Mouse (Mus musculus) intestine, embryonic 15.5 days (tissue): ENCODE measurements around the gene Itgb5. TPM values are rescaled to one million over a fixed set of nuclear protein-coding genes. Genes with fewer than 3 reads are reported as not detected.

ENCODE experiments used
- ATAC-seq: fragments of 200-750 bp; cut with Nextera tagmentation; 2 replicates; pipeline ENCODE4 v1.8.0; 2017; ENCODE audit warnings: moderate TSS enrichment, moderate library complexity
- H3K27ac ChIP-seq: fragments of 300-500 bp; sonication (generic); 2 replicates; pipeline ENCODE4 v1.5.1; 2015; ENCODE audit warnings: mild to moderate bottlenecking, inconsistent platforms
- H3K27me3 ChIP-seq: fragments of 300-500 bp; sonication (generic); replicated peaks from 2 replicates; pipeline ENCODE4 v1.6.1; 2015; ENCODE audit warnings: inconsistent platforms
- H3K36me3 ChIP-seq: fragments of 300-500 bp; sonication (generic); 2 replicates; pipeline ENCODE4 v1.6.1; 2015; ENCODE audit warnings: inconsistent platforms
- H3K4me1 ChIP-seq: fragments of 300-500 bp; sonication (generic); replicated peaks from 2 replicates; pipeline ENCODE4 v1.6.1; 2015; ENCODE audit warnings: inconsistent platforms
- H3K4me2 ChIP-seq: fragments of 300-500 bp; sonication (generic); replicated peaks from 2 replicates; pipeline ENCODE4 v1.6.1; 2015; ENCODE audit warnings: mild to moderate bottlenecking, inconsistent platforms
- H3K4me3 ChIP-seq: fragments of 300-500 bp; sonication (generic); replicated peaks from 2 replicates; pipeline ENCODE4 v1.5.1; 2015; ENCODE audit warnings: inconsistent platforms
- H3K9ac ChIP-seq: fragments of 300-500 bp; sonication (generic); 2 replicates; pipeline ENCODE4 v1.6.1; 2015; ENCODE audit warnings: inconsistent platforms
- H3K9me3 ChIP-seq: fragments of 300-500 bp; sonication (generic); 2 replicates; pipeline ENCODE4 v1.6.1; 2016; ENCODE audit warnings: inconsistent platforms
- WGBS: fragments of 180-500 bp; shearing (Covaris S2); methylation state at CpG from one replicate; pipeline ENCODE4 v1.1.7; 2015; 5-methylcytosine and 5-hydroxymethylcytosine counted together
- polyA plus RNA-seq: library from polyadenylated mRNA; unstranded; fragments of >200 nt; fragmentation: Nextera tagmentation; extraction: Ambion mirVana; gene quantifications from 2 replicates; pipeline ENCODE4 v1.2.1, GENCODE M21; 2015

Itgb5 gene
- polyA plus RNA-seq, 1 experiment from 2014 or later, result 36.1 TPM

GRCm38 (mm10) chr16:33953008-33953407, 123.5 kb downstream of the Itgb5 start:
- Histone ChIP-seq H3K4me1 (no peaks in the 10 kb centered on the region), H3K9me3 (no peaks in the 10 kb centered on the region), H3K27ac (no peak overlapping the region), H3K9ac (no peak overlapping the region), H3K4me3 (no peak overlapping the region), H3K4me2 (no peak overlapping the region), H3K27me3 (no peaks in the 10 kb centered on the region), H3K36me3 (peaks cover 27% of the 10 kb centered on the region)
- WGBS, result 76% methylated on average over 4 of the region's 4 CpGs
- ATAC-seq, result no peak

GRCm38 (mm10) chr16:33954793-33955192, 125.3 kb downstream of the Itgb5 start:
- no peak overlapping the region for H3K4me3 ChIP-seq
- H3K9me3 ChIP-seq, result no peaks in the 10 kb centered on the region
- no peaks in the 10 kb centered on the region for H3K4me1 ChIP-seq
- H3K36me3 ChIP-seq, result peaks cover 37% of the 10 kb centered on the region
- no peak for ATAC-seq
- H3K27ac ChIP-seq, result no peak overlapping the region
- no peak overlapping the region for H3K4me2 ChIP-seq
- no peak overlapping the region for H3K9ac ChIP-seq
- no peaks in the 10 kb centered on the region for H3K27me3 ChIP-seq
- WGBS, result 90% methylated on average over 1 of the region's 1 CpGs

GRCm38 (mm10) chr16:33963509-33963908, 134.0 kb downstream of the Itgb5 start:
- peaks cover 28% of the 10 kb centered on the region for H3K36me3 ChIP-seq
- H3K9me3 ChIP-seq, result no peaks in the 10 kb centered on the region
- H3K4me2 ChIP-seq, result no peak overlapping the region
- H3K27me3 ChIP-seq, result no peaks in the 10 kb centered on the region
- H3K4me3 ChIP-seq, result no peak overlapping the region
- peak; percentile 61 for ATAC-seq
- no peak overlapping the region for H3K27ac ChIP-seq
- WGBS, result 62% methylated on average over 6 of the region's 6 CpGs
- no peak overlapping the region for H3K9ac ChIP-seq
- H3K4me1 ChIP-seq, result peaks cover 7% of the 10 kb centered on the region; the same call in 1 of the 2 replicates

- H3K4me3 ChIP-seq, result peak overlapping the region; percentile 71
- peak overlapping the region; percentile 66 for H3K27ac ChIP-seq
- peaks cover 10% of the 10 kb centered on the region for H3K36me3 ChIP-seq
- peak overlapping the region; percentile 76 for H3K4me2 ChIP-seq
- peak overlapping the region; percentile 73 for H3K9ac ChIP-seq
- H3K9me3 ChIP-seq, result no peaks in the 10 kb centered on the region
- ATAC-seq, result peak; percentile 24; the same call in 1 of the 2 replicates
- H3K27me3 ChIP-seq, result no peaks in the 10 kb centered on the region
- 6% methylated on average over 15 of the region's 15 CpGs for WGBS
- peaks cover 7% of the 10 kb centered on the region; the same call in 1 of the 2 replicates for H3K4me1 ChIP-seq
Observed at GRCm38 (mm10) chr16:33965878-33966537, 136.5 kb downstream of the Itgb5 start.

GRCm38 (mm10) chr16:33966538-33967282, 137.2 kb downstream of the Itgb5 start, which contains the start of gene Umps:
TSS of gene Umps (minus strand) at chr16:33967038.
- peak within 1 kb of the TSS; percentile 71 for H3K4me3 ChIP-seq
- peaks cover 7% of the 10 kb centered on the region; the same call in 1 of the 2 replicates for H3K4me1 ChIP-seq
- H3K27ac ChIP-seq, result peak within 1 kb of the TSS; percentile 66
- ATAC-seq, result peak; percentile 93
- H3K36me3 ChIP-seq, result peaks cover 4% of the 10 kb centered on the region; the same call in 1 of the 2 replicates
- H3K4me2 ChIP-seq, result peak within 1 kb of the TSS; percentile 76
- peak within 1 kb of the TSS; percentile 73 for H3K9ac ChIP-seq
- H3K9me3 ChIP-seq, result no peaks in the 10 kb centered on the region
- no peaks in the 10 kb centered on the region for H3K27me3 ChIP-seq
- under 1% methylated on average over 44 of the region's 44 CpGs for WGBS

GRCm38 (mm10) chr16:33967283-33967640, 137.8 kb downstream of the Itgb5 start:
- Histone ChIP-seq H3K4me2 (peak overlapping the region; percentile 76), H3K9me3 (no peaks in the 10 kb centered on the region), H3K4me1 (peaks cover 7% of the 10 kb centered on the region; the same call in 1 of the 2 replicates), H3K4me3 (peak overlapping the region; percentile 71), H3K36me3 (no peaks in the 10 kb centered on the region), H3K27ac (no peak overlapping the region), H3K27me3 (no peaks in the 10 kb centered on the region), H3K9ac (peak overlapping the region; percentile 73; the same call in 1 of the 2 replicates)
- WGBS, result 46% methylated on average over 2 of the region's 2 CpGs
- ATAC-seq, result peak; percentile 23; the same call in 1 of the 2 replicates

- no peak overlapping the region for H3K4me3 ChIP-seq
- ATAC-seq, result peak; percentile 39; the same call in 1 of the 2 replicates
- no peaks in the 10 kb centered on the region for H3K9me3 ChIP-seq
- H3K4me1 ChIP-seq, result no peaks in the 10 kb centered on the region
- H3K27ac ChIP-seq, result no peak overlapping the region
- no peaks in the 10 kb centered on the region for H3K36me3 ChIP-seq
- H3K4me2 ChIP-seq, result no peak overlapping the region
- 51% methylated on average over 2 of the region's 2 CpGs for WGBS
- no peak overlapping the region for H3K9ac ChIP-seq
- H3K27me3 ChIP-seq, result no peaks in the 10 kb centered on the region
Observed at GRCm38 (mm10) chr16:33979855-33980254, 150.4 kb downstream of the Itgb5 start.

- Histone ChIP-seq H3K9ac (no peak overlapping the region), H3K27ac (no peak overlapping the region), H3K4me1 (peaks cover 2% of the 10 kb centered on the region), H3K4me3 (no peak overlapping the region), H3K9me3 (no peaks in the 10 kb centered on the region), H3K36me3 (no peaks in the 10 kb centered on the region), H3K27me3 (no peaks in the 10 kb centered on the region), H3K4me2 (no peak overlapping the region)
- WGBS, result 95% methylated on average over 6 of the region's 6 CpGs
- ATAC-seq, result no peak
Observed at GRCm38 (mm10) chr16:33983712-33984111, 154.2 kb downstream of the Itgb5 start.

- no peak overlapping the region for H3K27ac ChIP-seq
- no peaks in the 10 kb centered on the region for H3K36me3 ChIP-seq
- 76% methylated on average over 6 of the region's 6 CpGs for WGBS
- no peak overlapping the region for H3K9ac ChIP-seq
- peaks cover 7% of the 10 kb centered on the region for H3K4me1 ChIP-seq
- H3K27me3 ChIP-seq, result no peaks in the 10 kb centered on the region
- H3K9me3 ChIP-seq, result no peaks in the 10 kb centered on the region
- H3K4me3 ChIP-seq, result no peak overlapping the region
- H3K4me2 ChIP-seq, result no peak overlapping the region
- ATAC-seq, result no peak
Observed at GRCm38 (mm10) chr16:33985372-33985771, 155.9 kb downstream of the Itgb5 start.

- no peaks in the 10 kb centered on the region for H3K36me3 ChIP-seq
- H3K27me3 ChIP-seq, result no peaks in the 10 kb centered on the region
- no peak overlapping the region for H3K9ac ChIP-seq
- no peaks in the 10 kb centered on the region for H3K9me3 ChIP-seq
- 85% methylated on average over 7 of the region's 7 CpGs for WGBS
- H3K27ac ChIP-seq, result no peak overlapping the region
- peaks cover 7% of the 10 kb centered on the region for H3K4me1 ChIP-seq
- H3K4me3 ChIP-seq, result no peak overlapping the region
- no peak overlapping the region for H3K4me2 ChIP-seq
- ATAC-seq, result no peak
Observed at GRCm38 (mm10) chr16:33986993-33987392, 157.5 kb downstream of the Itgb5 start.

- 56% methylated on average over 17 of the region's 17 CpGs for WGBS
- H3K27ac ChIP-seq, result peak overlapping the region; percentile 59
Observed at GRCm38 (mm10) chr16:33988358-33989012, 159.0 kb downstream of the Itgb5 start.

GRCm38 (mm10) chr16:33989106-33989505, 159.6 kb downstream of the Itgb5 start:
- Histone ChIP-seq H3K4me1 (peaks cover 7% of the 10 kb centered on the region), H3K9ac (no peak overlapping the region), H3K27me3 (no peaks in the 10 kb centered on the region), H3K4me3 (no peak overlapping the region), H3K4me2 (0 out of 2 replicates have a peak overlapping the region, but pooled peaks have one; percentile 11), H3K9me3 (no peaks in the 10 kb centered on the region), H3K36me3 (no peaks in the 10 kb centered on the region), H3K27ac (peak overlapping the region; percentile 59)
- 83% methylated on average over 1 of the region's 1 CpGs for WGBS
- peak; percentile 72 for ATAC-seq

More at GRCm38 (mm10) chr16:33988358-33989012, 159.0 kb downstream of the Itgb5 start:
- no peak overlapping the region for H3K9ac ChIP-seq
- H3K9me3 ChIP-seq, result no peaks in the 10 kb centered on the region
- ATAC-seq, result peak; percentile 23
- H3K4me1 ChIP-seq, result peaks cover 7% of the 10 kb centered on the region
- H3K27me3 ChIP-seq, result no peaks in the 10 kb centered on the region
- 0 out of 2 replicates have a peak overlapping the region, but pooled peaks have one; percentile 11 for H3K4me2 ChIP-seq
- H3K4me3 ChIP-seq, result no peak overlapping the region
- H3K36me3 ChIP-seq, result no peaks in the 10 kb centered on the region
